Mouse (Mus musculus) cerebellum, adult 2 months (tissue): ENCODE data around the gene Clec2e. TPM values are rescaled to one million over a fixed set of nuclear protein-coding genes. Genes with fewer than 3 reads are reported as not detected.
"Not testable (repeated sequence)": the region's sequence is repeated elsewhere in the genome, so short reads cannot be mapped to it uniquely, and the experiment has no call there.

ENCODE experiments used
- DNase-seq, 2 experiments: peaks; one replicate each; pipeline ENCODE4 v3.0.0; 2021
- H3K27ac ChIP-seq: fragments of 200-500 bp; 2 replicates; pipeline ENCODE4 v1.5.1; 2012; ENCODE audit warnings: low read length, control low read depth, inconsistent platforms; ENCODE audit not compliant: insufficient read depth
- H3K27me3 ChIP-seq: fragments of 200-500 bp; 2 replicates; pipeline ENCODE4 v1.6.1; 2012; ENCODE audit warnings: inconsistent platforms, mild to moderate bottlenecking, low read length, moderate library complexity; ENCODE audit not compliant: control insufficient read depth, insufficient read depth
- H3K4me1 ChIP-seq: fragments of 200-500 bp; 2 replicates; pipeline ENCODE4 v1.6.1; 2011; ENCODE audit warnings: low read length; ENCODE audit not compliant: control insufficient read depth, insufficient read depth
- H3K4me3 ChIP-seq: fragments of 200-500 bp; replicated peaks from 2 replicates; pipeline ENCODE3; 2011; ENCODE audit warnings: mild to moderate bottlenecking, low read depth, low read length, control low read depth; ENCODE audit not compliant: insufficient read depth
- CTCF ChIP-seq: fragments of 200-500 bp; IDR thresholded peaks from 2 replicates; pipeline ENCODE4 v1.5.1; 2011; ENCODE audit warnings: low read depth, mild to moderate bottlenecking, control low read depth, low read length, moderate library complexity, borderline replicate concordance; ENCODE audit not compliant: insufficient read depth
- POLR2A ChIP-seq: fragments of 200-500 bp; IDR thresholded peaks from 2 replicates; pipeline ENCODE4 v1.6.1; 2011; ENCODE audit warnings: low read length, control low read depth, borderline replicate concordance; ENCODE audit not compliant: insufficient read depth
- WGBS: fragments of 180-500 bp; shearing (Covaris S2); methylation state at CpG from one replicate; pipeline ENCODE4 v1.1.7; 2018; 5-methylcytosine and 5-hydroxymethylcytosine counted together
- polyA plus RNA-seq: library from polyadenylated mRNA; depleted of rRNA; stranded (reverse); fragments of >200 nt; gene quantifications from 2 replicates; pipeline ENCODE4 v1.2.3, GENCODE M21; 2012

The Clec2e gene
- polyA plus RNA-seq, 1 experiment = not detected

DNA sequence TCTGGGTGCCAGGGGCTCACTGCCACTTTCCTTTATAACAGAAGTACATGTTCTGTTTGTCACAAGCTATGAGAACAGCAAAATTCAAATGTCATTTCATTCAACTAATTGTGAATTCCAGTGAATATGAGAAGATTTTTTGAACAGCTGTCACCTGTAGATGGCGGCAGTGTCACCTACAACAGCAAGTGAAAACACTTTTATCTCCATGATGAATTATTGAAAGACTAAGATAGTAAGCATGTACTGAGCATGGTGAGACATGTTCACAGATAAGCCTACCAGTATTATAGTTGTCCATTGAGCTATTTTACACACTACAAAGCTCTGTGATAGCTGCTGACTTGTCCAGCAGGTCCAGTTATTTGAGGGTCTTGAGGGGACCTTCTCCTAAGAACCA, 12.6 kb downstream of the Clec2e start:
- no peak for TF ChIP-seq POLR2A
- no peak for TF ChIP-seq CTCF
- Histone ChIP-seq H3K4me1 (no peaks in the 10 kb centered on the region), H3K27ac (no peak overlapping the region), H3K4me3 (no peak overlapping the region), H3K27me3 (no peaks in the 10 kb centered on the region)
- WGBS = 78% methylated on average over 1 of the region's 1 CpGs
- no peak for DNase-seq

DNA sequence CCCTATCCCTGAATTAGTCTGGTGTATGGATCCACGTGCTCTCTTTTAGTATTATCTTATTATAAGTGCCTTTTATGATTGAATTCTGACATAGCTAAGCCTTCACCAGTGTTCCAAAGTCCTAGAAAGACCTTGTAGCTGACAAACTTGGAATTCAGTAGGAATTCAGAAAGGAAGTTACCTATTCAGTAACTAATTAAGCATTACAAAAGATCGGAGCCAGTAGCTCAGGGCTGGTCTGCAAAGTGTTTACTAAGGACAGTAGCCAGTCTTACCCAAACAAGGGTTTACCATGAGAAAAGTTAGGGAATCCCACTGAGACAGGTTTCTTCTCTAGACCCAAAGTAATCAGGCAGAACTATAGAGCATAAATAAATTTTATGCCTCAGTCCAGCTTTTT, 14.7 kb downstream of the Clec2e start:
- H3K4me3 ChIP-seq, DNase-seq, H3K4me1 ChIP-seq, H3K27me3 ChIP-seq, H3K27ac ChIP-seq: not testable (repeated sequence)
- WGBS = 82% methylated on average over 2 of the region's 2 CpGs

DNA sequence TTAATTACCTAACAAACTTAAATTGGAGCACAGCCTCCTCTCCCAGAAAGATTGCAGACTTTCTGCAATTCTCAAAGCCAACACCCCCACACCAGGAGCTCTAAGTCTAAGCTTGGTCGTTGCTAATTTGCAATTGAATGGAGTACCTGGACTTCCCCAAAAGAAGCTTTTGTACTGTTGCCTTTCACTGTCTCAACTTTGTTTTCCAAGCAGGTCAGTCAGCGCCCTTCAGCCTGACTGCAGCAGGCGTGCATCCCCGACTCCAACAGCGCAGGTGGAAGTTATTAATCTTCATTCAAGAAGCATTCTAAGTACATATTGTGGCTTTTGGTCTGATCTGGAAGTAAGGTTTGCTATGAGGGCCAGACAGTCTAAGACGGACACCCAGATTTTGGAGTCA, 15.6 kb downstream of the Clec2e start:
- Histone ChIP-seq H3K4me1 (no peaks in the 10 kb centered on the region), H3K27ac (no peak overlapping the region), H3K27me3 (no peaks in the 10 kb centered on the region), H3K4me3 (no peak overlapping the region)
- no peak for TF ChIP-seq CTCF
- TF ChIP-seq POLR2A = no peak
- WGBS = 72% methylated on average over 6 of the region's 6 CpGs
- no peak for DNase-seq

DNA sequence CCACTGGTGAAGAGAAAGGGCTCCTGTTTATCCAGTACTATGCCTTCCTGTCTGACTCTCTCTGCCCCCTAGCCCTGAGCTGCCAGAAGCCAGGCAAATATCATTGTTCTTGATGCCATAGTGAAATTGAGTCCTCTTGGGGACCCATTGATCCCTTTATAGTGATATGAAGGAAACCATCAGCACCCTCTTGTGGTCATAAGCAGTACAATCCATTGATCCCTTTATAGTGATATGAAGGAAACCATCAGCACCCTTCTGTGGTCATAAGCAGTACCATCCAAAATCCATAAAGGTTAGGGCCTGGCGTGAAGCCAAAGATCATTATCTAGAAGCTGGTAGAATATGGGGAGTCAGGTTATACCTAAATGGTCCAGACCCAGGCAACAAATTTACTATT, 33.7 kb downstream of the Clec2e start:
- 38% methylated on average over 1 of the region's 1 CpGs for WGBS

DNA sequence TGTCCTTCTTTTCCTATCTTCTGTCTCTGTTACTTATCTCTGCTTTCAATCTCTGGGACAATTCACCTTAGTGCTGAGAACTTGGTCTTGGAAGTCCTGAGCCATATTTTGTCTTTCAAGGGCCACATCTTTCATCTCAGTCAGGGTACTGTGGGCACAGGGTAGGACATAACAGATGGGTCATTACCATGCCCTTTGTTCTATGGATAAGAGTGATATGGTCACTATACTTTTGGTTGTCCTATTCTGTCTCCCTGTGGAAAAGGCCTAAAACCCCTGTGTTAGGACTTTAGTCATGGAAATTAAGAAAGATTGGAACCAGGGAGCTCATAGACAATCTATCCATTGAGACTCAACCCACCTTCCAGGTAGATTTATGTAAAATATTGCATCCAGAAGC, 34.2 kb downstream of the Clec2e start:
- Histone ChIP-seq H3K4me3 (no peak overlapping the region), H3K27ac (no peak overlapping the region), H3K27me3 (no peaks in the 10 kb centered on the region), H3K4me1 (no peaks in the 10 kb centered on the region)
- DNase-seq = no peak
- TF ChIP-seq CTCF (no peak), POLR2A (no peak)

More for the DNA sequence above, 33.7 kb downstream of the Clec2e start:
- Histone ChIP-seq H3K4me1 (no peaks in the 10 kb centered on the region), H3K27me3 (no peaks in the 10 kb centered on the region), H3K27ac (no peak overlapping the region), H3K4me3 (no peak overlapping the region)
- DNase-seq = peak in 1 of 2 experiments; percentile 0
- peak; percentile 18; the same call in 1 of the 2 replicates for TF ChIP-seq CTCF
- TF ChIP-seq POLR2A = no peak

DNA sequence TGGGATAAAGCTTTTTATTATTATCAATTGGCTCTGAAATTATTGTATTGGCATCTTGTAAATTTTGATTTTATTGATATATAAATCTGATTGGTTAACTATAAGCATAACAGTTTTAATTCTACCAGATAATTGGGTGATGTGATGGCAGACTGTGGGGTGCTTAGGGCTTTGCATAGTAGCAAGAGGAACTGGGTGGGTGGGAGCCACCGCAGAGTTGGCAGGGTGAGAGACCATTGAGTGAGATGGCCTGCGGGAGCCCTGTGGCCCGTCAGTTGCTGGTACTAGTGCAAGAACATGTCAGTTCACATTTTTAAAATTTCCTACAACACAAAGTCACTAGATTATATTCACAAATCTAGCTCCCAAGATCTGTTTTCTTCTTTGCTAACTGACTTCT, 34.9 kb downstream of the Clec2e start:
- 71% methylated on average over 3 of the region's 3 CpGs for WGBS
- Histone ChIP-seq H3K4me1 (no peaks in the 10 kb centered on the region), H3K27ac (no peak overlapping the region)

DNA sequence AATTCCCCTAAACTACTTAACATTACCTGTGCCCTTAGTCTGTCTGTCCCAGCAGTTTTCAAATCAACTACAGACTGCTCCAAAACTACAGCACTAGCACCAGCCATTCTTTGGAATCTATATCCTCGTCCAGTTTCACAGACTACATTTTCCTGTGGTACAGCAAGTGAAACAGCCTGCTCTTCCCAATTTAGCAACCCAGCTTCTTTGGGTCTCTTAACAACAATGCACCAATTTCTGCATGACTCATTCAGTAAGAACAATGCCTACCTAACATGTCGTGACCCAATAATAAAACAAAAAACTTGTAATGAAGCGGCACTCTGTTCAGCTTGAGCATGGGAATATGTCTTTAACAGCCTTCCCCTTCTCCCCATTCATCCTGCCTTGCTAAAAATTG, 35.3 kb downstream of the Clec2e start:
- no peaks in the 10 kb centered on the region for H3K4me1 ChIP-seq
- H3K27ac ChIP-seq = no peak overlapping the region
- DNase-seq = no peak
- H3K4me3 ChIP-seq = no peak overlapping the region
- TF ChIP-seq POLR2A (no peak), CTCF (no peak)
- WGBS = 69% methylated on average over 3 of the region's 3 CpGs
- no peaks in the 10 kb centered on the region for H3K27me3 ChIP-seq

More for the DNA sequence above, 34.9 kb downstream of the Clec2e start:
- H3K27me3 ChIP-seq = no peaks in the 10 kb centered on the region
- DNase-seq = no peak
- no peak overlapping the region for H3K4me3 ChIP-seq
- no peak for TF ChIP-seq CTCF

DNA sequence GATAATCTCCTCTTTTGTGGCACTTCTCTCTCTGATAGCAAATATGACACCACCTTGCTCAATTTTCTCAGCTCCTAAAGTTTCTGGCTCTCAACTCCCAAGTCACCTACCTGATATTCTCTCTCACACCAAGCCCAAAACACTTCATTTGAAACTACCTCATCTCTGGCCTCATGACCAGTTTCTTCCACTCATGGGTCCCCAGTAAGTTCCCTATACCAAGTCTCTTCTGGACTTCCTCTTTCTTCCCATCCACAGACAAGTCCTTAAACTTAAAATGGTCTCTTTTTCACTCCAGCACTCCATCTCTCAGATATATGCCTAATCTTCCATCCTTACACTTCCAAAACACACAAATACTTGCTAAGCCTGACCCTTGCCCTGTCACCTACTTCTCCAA, 42.7 kb downstream of the Clec2e start:
- TF ChIP-seq CTCF = no peak
- TF ChIP-seq POLR2A = no peak
- H3K27me3 ChIP-seq = no peaks in the 10 kb centered on the region
- no peak for DNase-seq
- no peak overlapping the region for H3K4me3 ChIP-seq
- H3K27ac ChIP-seq = no peak overlapping the region
- no peaks in the 10 kb centered on the region for H3K4me1 ChIP-seq

DNA sequence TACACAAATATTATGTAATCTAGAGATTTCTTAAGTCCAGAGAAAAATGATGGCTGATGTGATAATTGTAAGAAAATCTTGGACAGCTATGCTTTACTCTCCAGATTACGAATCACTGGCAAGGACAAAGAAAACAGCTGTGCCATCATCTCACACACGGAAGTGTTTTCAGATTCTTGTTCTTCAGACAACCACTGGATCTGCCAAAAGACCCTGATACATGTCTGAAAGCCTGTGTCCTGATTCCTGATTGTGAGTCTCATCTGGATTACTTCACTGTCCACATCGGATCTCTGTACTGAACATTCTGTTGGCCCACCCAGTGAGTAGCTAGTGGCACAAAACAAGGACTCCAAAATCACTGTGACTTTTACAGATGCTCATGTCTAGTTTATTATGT, 44.5 kb downstream of the Clec2e start:
- Histone ChIP-seq H3K4me1 (no peaks in the 10 kb centered on the region), H3K27me3 (no peaks in the 10 kb centered on the region), H3K4me3 (no peak overlapping the region), H3K27ac (no peak overlapping the region)
- no peak for DNase-seq
- 80% methylated on average over 3 of the region's 3 CpGs for WGBS
- TF ChIP-seq POLR2A = no peak
- TF ChIP-seq CTCF = no peak

DNA sequence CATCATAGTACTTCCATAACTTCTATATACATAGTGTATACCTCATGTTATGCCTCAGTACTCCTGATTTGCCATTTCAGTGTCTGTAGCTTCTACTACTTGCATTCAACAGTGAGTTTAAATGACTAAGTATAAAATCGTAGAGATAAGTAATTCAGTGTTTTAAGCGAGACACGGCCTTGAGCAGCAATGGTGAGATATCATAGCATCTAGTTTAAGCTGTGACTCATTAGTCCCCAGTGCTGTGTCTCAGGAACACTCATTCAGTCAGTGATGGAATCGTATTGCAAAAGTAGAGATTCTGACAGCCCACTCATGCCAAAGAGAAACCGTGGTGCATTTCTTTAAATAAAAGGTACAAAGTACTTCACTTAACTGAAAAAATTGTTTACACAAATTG, 49.0 kb downstream of the Clec2e start:
- H3K27ac ChIP-seq = no peak overlapping the region
- TF ChIP-seq POLR2A (no peak), CTCF (no peak)
- H3K4me1 ChIP-seq = no peaks in the 10 kb centered on the region
- no peaks in the 10 kb centered on the region for H3K27me3 ChIP-seq
- no peak overlapping the region for H3K4me3 ChIP-seq
- WGBS = 93% methylated on average over 5 of the region's 5 CpGs
- DNase-seq = no peak
